Mouse (Mus musculus) embryonic fibroblast, embryonic 13.5 days (primary cell): ENCODE data around the gene Plbd1. TPM values are rescaled to one million over a fixed set of nuclear protein-coding genes. Genes with fewer than 3 reads are reported as not detected.
A peak's percentile ranks its signal among the peaks of the same experiment; 100 is the strongest.

ENCODE experiments used
- H3K27ac ChIP-seq: 2 replicates; pipeline ENCODE4 v1.5.1; 2012; ENCODE audit warnings: low read length, control low read depth, inconsistent platforms; ENCODE audit not compliant: insufficient read depth
- H3K4me1 ChIP-seq: 2 replicates; pipeline ENCODE4 v1.6.1; 2011; ENCODE audit warnings: low read length; ENCODE audit not compliant: control insufficient read depth, insufficient read depth
- H3K4me3 ChIP-seq: 2 replicates; pipeline ENCODE4 v1.5.1; 2011; ENCODE audit warnings: mild to moderate bottlenecking, control low read depth, low read length; ENCODE audit not compliant: insufficient read depth
- CTCF ChIP-seq: IDR thresholded peaks from 2 replicates; pipeline ENCODE4 v1.5.1; 2011; ENCODE audit warnings: mild to moderate bottlenecking, control low read depth, low read length, moderate library complexity, borderline replicate concordance; ENCODE audit not compliant: insufficient read depth
- POLR2A ChIP-seq: IDR thresholded peaks from 2 replicates; pipeline ENCODE4 v1.6.1; 2011; ENCODE audit warnings: low read depth, mild to moderate bottlenecking, control low read depth, low read length, moderate library complexity
- polyA plus RNA-seq: library from polyadenylated mRNA; stranded (reverse); fragments of >200 nt; gene quantifications from 2 replicates; pipeline ENCODE4 v1.2.4, GENCODE M21; 2011; ENCODE audit warnings: low read depth; ENCODE audit not compliant: missing spikeins, insufficient read length

The Plbd1 gene
- polyA plus RNA-seq, 1 experiment = 0.84 TPM

DNA sequence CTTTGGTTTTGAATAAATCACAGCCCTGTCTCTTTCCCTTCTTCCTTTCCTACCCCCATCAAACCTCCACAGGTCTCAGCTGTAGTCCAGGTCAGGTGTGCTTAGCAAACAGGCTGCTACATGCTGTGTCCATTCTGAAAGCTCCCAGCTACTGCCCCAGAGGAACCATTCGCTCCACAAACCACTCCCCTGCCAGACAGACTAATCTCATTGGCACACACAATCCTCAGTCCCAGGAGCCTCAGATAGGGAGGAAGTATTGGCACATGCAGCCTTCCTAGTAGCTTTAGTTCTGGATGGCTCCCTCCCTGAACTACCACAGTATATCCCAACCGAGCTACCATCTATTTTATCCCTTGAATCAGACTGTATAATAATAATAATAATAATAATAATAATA, 17.7 kb upstream of the Plbd1 start:
- H3K4me1 ChIP-seq = no peaks in the 10 kb centered on the region
- H3K4me3 ChIP-seq = no peak overlapping the region
- no peak overlapping the region for H3K27ac ChIP-seq
- TF ChIP-seq POLR2A (no peak), CTCF (no peak)

- H3K4me1 ChIP-seq = peaks cover 8% of the 10 kb centered on the region; the same call in 1 of the 2 replicates
- TF ChIP-seq CTCF (no peak), POLR2A (no peak)
- no peak overlapping the region for H3K27ac ChIP-seq
- no peak overlapping the region for H3K4me3 ChIP-seq
These were observed 13.2 kb upstream of the Plbd1 start for GRCm38 (mm10) chr6:136674935-136675334.

GRCm38 (mm10) chr6:136672467-136672866, 10.7 kb upstream of the Plbd1 start:
- Histone ChIP-seq H3K4me3 (no peak overlapping the region), H3K4me1 (peaks cover 8% of the 10 kb centered on the region; the same call in 1 of the 2 replicates), H3K27ac (peak overlapping the region; percentile 75)
- TF ChIP-seq POLR2A (no peak), CTCF (no peak)

DNA sequence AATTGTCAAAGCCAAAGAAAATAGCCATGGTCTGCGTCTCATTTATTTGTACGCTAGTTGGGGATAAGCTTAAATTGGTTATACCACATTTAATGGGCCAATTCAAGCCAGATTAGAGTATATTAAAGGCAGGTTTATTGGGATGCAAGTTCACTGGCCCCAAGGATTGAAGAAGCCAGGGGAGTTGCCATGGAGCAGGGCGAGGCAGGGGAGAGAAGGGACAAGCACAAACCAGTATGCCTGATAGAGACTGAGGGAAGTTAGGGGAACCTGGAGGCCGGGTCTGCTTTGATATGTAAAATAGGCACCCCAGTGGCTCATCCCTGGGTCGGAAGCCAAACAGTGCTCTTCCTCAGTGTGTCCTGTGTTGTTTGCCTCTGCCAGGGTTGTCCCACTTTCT, 7.5 kb upstream of the Plbd1 start:
- no peak overlapping the region for H3K4me3 ChIP-seq
- no peak overlapping the region for H3K27ac ChIP-seq
- TF ChIP-seq POLR2A (no peak), CTCF (no peak)
- peaks cover 8% of the 10 kb centered on the region; the same call in 1 of the 2 replicates for H3K4me1 ChIP-seq

- Histone ChIP-seq H3K4me3 (no peak overlapping the region), H3K4me1 (peaks cover 8% of the 10 kb centered on the region; the same call in 1 of the 2 replicates), H3K27ac (no peak overlapping the region)
- TF ChIP-seq CTCF (no peak), POLR2A (no peak)
These were observed 6.7 kb upstream of the Plbd1 start for GRCm38 (mm10) chr6:136668266-136668986.

GRCm38 (mm10) chr6:136662063-136662462, 335 bp upstream of the Plbd1 start:
- H3K4me3 ChIP-seq = no peak overlapping the region
- no peaks in the 10 kb centered on the region for H3K4me1 ChIP-seq
- TF ChIP-seq POLR2A = no peak
- TF ChIP-seq CTCF = no peak
- H3K27ac ChIP-seq = no peak overlapping the region

- Histone ChIP-seq H3K4me1 (no peaks in the 10 kb centered on the region), H3K27ac (no peak overlapping the region), H3K4me3 (no peak overlapping the region)
- no peak for TF ChIP-seq POLR2A
- no peak for TF ChIP-seq CTCF
These were observed 660 bp downstream of the Plbd1 start for GRCm38 (mm10) chr6:136660831-136661705.

GRCm38 (mm10) chr6:136659226-136659625, 2.5 kb downstream of the Plbd1 start:
- no peaks in the 10 kb centered on the region for H3K4me1 ChIP-seq
- no peak overlapping the region for H3K4me3 ChIP-seq
- no peak for TF ChIP-seq POLR2A
- no peak for TF ChIP-seq CTCF
- H3K27ac ChIP-seq = no peak overlapping the region

DNA sequence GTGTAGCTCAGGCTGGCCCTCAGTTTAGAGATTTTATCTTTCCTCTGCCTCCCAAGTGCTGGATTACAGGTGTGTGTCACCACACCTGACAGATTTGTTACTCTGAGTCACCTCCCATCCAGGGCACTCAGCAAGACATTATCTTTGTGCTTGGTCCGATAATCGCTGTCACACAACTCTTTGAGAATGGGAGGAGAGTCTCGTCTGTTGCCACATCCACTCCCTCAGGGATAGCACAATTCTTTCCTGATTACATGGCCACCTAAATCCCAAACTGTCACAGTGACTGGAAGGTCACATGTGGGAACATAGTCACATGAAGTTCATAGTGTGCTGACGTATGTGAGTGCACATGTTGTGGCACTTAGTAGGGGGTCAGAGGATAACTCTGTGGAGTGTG, 3.4 kb downstream of the Plbd1 start:
- Histone ChIP-seq H3K4me3 (no peak overlapping the region), H3K4me1 (no peaks in the 10 kb centered on the region), H3K27ac (no peak overlapping the region)
- no peak for TF ChIP-seq CTCF
- TF ChIP-seq POLR2A = no peak

DNA sequence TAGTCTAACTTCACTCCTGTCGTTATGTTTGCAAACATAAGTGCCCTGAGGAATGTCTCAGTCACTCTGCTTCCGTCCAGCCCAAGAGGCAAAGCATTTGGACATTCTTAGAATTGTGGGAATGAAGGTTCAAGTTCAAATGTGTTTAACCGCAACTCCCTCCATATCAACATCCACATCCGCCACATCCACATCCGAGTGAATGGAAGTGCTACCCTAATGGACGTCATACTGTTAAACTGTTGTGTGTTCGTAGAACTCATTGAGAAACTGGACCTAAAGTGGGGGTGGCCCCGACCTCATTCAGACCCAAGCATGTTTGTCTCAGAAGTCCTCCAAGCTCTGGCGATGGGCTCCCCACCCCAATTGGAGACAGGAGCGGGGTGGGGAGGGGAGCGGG, 5.9 kb downstream of the Plbd1 start:
- H3K4me1 ChIP-seq = no peaks in the 10 kb centered on the region
- no peak overlapping the region for H3K4me3 ChIP-seq
- H3K27ac ChIP-seq = no peak overlapping the region
- no peak for TF ChIP-seq CTCF
- no peak for TF ChIP-seq POLR2A

DNA sequence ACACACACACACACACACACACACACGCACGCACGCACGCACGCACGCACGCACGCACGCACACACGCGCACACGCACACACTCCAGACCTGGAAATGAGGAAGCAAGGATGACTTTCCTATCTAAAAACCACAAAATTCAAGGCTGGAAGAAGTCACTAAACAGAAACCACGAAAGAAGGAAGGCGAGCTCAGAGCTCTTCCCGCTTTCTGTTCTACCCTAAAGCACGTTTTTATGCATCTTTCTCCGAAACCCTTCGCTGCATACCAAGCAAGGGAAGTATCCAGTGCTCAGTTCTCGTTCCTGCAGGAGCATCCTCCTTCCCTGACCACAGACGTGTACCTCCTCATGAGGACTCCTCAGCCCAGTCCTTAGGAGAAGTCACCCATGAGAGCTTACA, 7.3 kb downstream of the Plbd1 start:
- H3K4me3 ChIP-seq = no peak overlapping the region
- no peak overlapping the region for H3K27ac ChIP-seq
- no peaks in the 10 kb centered on the region for H3K4me1 ChIP-seq
- TF ChIP-seq POLR2A (no peak), CTCF (no peak)
